Mouse (Mus musculus) intestine, embryonic 14.5 days (tissue): Measurements from ENCODE around the gene Mbd4. TPM values are rescaled to one million over a fixed set of nuclear protein-coding genes. Genes with fewer than 3 reads are reported as not detected.
"Not testable (repeated sequence)": the region's sequence is repeated elsewhere in the genome, so short reads cannot be mapped to it uniquely, and the experiment has no call there.

ENCODE experiments used
- ATAC-seq: fragments of 200-750 bp; cut with Nextera tagmentation; replicated peaks from 2 replicates; pipeline ENCODE4 v1.8.0; 2017; ENCODE audit warnings: low read depth, moderate number of reproducible peaks, moderate TSS enrichment, moderate library complexity; ENCODE audit not compliant: low FRiP score, low TSS enrichment
- DNase-seq: peaks from one replicate; pipeline ENCODE4 v3.0.0-alpha.2; 2018; ENCODE audit warnings: low spot score
- H3K27ac ChIP-seq: fragments of 300-500 bp; sonication (generic); 2 replicates; pipeline ENCODE4 v1.5.1; 2014; ENCODE audit warnings: low read depth, mild to moderate bottlenecking, control low read depth
- H3K27me3 ChIP-seq: fragments of 300-500 bp; sonication (generic); replicated peaks from 2 replicates; pipeline ENCODE4 v1.6.1; 2014; ENCODE audit warnings: low read length, control low read depth; ENCODE audit not compliant: control insufficient read depth, insufficient read depth
- H3K36me3 ChIP-seq: fragments of 300-500 bp; sonication (generic); 2 replicates; pipeline ENCODE4 v1.6.1; 2014; ENCODE audit warnings: low read length, control low read depth; ENCODE audit not compliant: control insufficient read depth, insufficient read depth
- H3K4me1 ChIP-seq: fragments of 300-500 bp; sonication (generic); replicated peaks from 2 replicates; pipeline ENCODE4 v1.6.1; 2014; ENCODE audit warnings: low read length, control low read depth, mixed read lengths; ENCODE audit not compliant: control insufficient read depth, insufficient read depth
- H3K4me2 ChIP-seq: fragments of 300-500 bp; sonication (generic); 2 replicates; pipeline ENCODE4 v1.6.1; 2014; ENCODE audit warnings: low read length
- H3K4me3 ChIP-seq: fragments of 300-500 bp; sonication (generic); 2 replicates; pipeline ENCODE4 v1.5.1; 2014; ENCODE audit warnings: low read depth, low read length, control low read depth, mixed read lengths
- H3K9ac ChIP-seq: fragments of 300-500 bp; sonication (generic); 2 replicates; pipeline ENCODE4 v1.6.1; 2014; ENCODE audit warnings: mild to moderate bottlenecking, low read length
- H3K9me3 ChIP-seq: fragments of 300-500 bp; sonication (generic); 2 replicates; pipeline ENCODE4 v1.6.1; 2016; ENCODE audit warnings: low read length, control low read depth; ENCODE audit not compliant: control insufficient read depth
- WGBS: fragments of 180-500 bp; shearing (Covaris S2); extraction: QIAGEN DNeasy Blood & Tissue Kit; methylation state at CpG from one replicate; pipeline ENCODE4 v1.1.7; 2014; 5-methylcytosine and 5-hydroxymethylcytosine counted together
- polyA plus RNA-seq: library from polyadenylated mRNA; unstranded; fragments of >200 nt; fragmentation: Nextera tagmentation; extraction: Ambion mirVana; gene quantifications from 2 replicates; pipeline ENCODE4 v1.2.1, GENCODE M21; 2014

The Mbd4 gene
- polyA plus RNA-seq, 1 experiment from 2014 or later: 14.7 TPM

DNA sequence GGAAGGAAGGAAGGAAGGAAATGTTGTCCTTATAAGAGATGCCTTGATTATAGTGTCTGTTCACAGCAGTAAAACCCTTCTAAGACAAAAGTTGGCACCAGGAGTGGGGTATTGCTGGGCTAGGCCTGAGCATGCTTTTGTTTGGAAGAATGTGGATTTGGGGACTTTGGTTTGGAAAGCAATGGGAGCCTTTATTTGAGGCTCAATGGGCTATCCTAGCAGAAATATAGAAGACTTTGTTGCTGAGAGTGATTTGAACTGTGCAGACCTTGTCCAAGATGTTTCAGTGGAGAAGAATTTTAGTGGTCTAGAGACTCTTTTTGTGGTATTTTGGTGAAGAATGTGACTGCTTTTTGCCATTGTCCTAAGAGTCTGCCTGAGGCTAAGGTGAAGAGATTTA lies 19.3 kb downstream of the Mbd4 start:
- H3K4me1 ChIP-seq: no peaks in the 10 kb centered on the region; the same call in 1 of the 2 replicates
- no peak overlapping the region for H3K4me2 ChIP-seq
- H3K9ac ChIP-seq: no peak overlapping the region
- no peak overlapping the region for H3K27ac ChIP-seq
- no peaks in the 10 kb centered on the region for H3K27me3 ChIP-seq
- H3K36me3 ChIP-seq: no peaks in the 10 kb centered on the region
- H3K4me3 ChIP-seq: no peak overlapping the region
- no peak for ATAC-seq
- DNase-seq: no peak
- H3K9me3 ChIP-seq: no peaks in the 10 kb centered on the region

DNA sequence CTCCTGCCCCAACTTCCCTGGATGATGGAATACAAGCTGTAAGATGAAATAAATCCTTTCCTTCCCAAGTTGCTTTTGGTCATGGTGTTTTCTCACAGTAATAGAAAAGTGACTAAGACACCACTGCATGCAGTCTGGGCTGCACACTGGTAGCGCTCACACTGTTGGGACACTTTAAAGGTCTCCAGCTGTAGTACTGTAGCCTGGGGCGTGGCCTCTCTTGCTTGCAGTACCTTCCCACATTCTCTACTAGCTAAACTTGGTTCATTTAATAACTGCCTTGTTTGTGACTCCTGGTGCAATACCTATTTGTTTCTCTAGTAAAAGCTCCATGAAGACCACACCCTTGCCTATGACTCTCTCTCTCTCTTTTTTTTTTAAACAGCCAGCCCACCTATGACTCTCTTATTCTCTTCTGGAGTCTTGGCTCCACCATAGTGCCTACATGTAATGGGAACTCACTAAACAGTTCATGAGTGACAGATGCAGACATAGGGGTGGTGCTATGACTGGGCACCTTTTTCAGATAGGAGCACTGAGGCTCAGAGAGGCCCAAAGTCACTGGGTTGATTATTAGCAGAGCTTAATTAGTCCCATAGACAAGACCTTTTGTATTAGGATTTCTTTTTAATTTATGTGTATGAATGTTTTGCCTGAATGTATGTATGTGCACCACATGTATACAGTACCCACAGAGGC lies 20.9 kb downstream of the Mbd4 start:
- Histone ChIP-seq H3K4me1 (no peaks in the 10 kb centered on the region), H3K27ac (no peak overlapping the region), H3K4me2 (no peak overlapping the region), H3K27me3 (no peaks in the 10 kb centered on the region), H3K9me3 (no peaks in the 10 kb centered on the region), H3K4me3 (no peak overlapping the region), H3K36me3 (no peaks in the 10 kb centered on the region), H3K9ac (no peak overlapping the region)
- DNase-seq (no peak), ATAC-seq (no peak)
- WGBS: 84% methylated on average over 2 of the region's 2 CpGs

DNA sequence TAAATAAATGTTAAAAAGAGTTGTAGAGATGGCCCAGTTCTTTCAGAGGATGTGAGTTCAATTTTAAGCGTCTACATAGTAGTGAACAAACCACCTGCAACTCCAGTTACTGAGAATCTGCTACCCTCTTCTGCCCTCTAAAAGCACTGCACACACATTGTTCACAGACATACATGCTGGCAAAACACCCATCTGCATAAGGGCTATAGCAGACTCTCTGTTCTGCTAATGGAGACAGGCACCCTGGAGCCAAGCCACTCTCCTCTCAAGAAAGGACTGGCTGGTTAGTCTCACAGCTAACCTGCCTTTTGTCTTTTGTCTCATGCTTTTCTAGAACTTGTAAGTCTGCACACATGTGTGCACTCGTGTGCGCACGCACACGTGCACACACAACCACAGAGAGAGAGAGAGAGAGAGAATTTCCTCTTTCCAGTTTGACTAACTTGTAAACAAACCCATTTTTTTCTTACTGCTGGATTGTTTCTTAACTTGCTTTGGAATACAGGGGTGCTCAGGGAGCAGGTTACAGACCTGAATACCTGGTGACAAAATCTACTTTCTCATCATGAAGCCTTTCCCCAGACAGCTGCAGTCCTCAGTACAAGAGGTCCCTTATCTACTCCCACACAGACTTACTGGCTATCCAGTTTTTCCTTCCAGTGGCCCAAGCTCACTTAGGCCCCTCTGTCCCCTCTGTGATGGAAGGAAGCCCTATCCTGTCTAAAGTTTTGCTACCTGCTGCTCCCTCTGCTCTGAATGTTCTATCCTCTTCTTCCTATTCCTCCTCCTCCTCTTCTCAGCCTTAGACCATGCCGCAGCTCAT lies 22.2 kb downstream of the Mbd4 start:
- Histone ChIP-seq H3K4me1 (no peaks in the 10 kb centered on the region), H3K27me3 (no peaks in the 10 kb centered on the region), H3K36me3 (no peaks in the 10 kb centered on the region), H3K4me3 (no peak overlapping the region), H3K27ac (no peak overlapping the region), H3K9me3 (no peaks in the 10 kb centered on the region), H3K4me2 (no peak overlapping the region), H3K9ac (no peak overlapping the region)
- ATAC-seq: no peak
- 86% methylated on average over 6 of the region's 6 CpGs for WGBS
- no peak for DNase-seq

DNA sequence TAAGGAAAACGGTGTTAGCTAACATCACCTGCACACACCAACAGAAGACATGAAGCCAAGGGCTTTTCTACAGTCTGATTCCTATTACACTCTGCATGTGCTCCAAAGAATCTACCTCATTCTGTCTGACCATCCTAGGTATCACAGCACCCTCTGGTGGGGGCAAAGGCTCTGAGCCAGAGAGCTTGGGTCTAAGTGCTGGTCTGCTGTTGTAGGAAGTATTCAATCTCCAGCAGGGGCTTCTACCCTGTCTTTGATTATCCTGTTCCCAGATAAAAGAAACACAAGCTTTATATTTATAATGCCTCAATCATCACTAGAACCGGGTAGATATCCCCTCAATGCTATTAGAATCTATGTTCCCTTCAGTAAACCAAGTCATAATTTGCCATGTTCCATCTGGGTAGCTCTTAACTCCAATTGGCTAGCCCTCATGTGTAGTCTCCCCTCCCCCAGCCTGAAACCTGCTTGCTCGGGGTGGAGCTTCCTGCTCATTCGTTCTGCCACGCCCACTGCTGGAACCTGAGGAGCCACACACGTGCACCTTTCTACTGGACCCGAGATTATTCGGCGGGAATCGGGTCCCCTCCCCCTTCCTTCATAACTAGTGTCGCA lies 29.2 kb downstream of the Mbd4 start:
- not testable (repeated sequence) for H3K9me3 ChIP-seq, H3K9ac ChIP-seq, H3K4me3 ChIP-seq, H3K36me3 ChIP-seq, H3K27me3 ChIP-seq, H3K4me1 ChIP-seq
- Histone ChIP-seq H3K4me2 (peak overlapping the region; percentile 45), H3K27ac (peak overlapping the region; percentile 30; the same call in 1 of the 2 replicates)
- ATAC-seq (peak; percentile 96), DNase-seq (peak; percentile 85)
- WGBS: 4% methylated on average over 4 of the region's 11 CpGs

DNA sequence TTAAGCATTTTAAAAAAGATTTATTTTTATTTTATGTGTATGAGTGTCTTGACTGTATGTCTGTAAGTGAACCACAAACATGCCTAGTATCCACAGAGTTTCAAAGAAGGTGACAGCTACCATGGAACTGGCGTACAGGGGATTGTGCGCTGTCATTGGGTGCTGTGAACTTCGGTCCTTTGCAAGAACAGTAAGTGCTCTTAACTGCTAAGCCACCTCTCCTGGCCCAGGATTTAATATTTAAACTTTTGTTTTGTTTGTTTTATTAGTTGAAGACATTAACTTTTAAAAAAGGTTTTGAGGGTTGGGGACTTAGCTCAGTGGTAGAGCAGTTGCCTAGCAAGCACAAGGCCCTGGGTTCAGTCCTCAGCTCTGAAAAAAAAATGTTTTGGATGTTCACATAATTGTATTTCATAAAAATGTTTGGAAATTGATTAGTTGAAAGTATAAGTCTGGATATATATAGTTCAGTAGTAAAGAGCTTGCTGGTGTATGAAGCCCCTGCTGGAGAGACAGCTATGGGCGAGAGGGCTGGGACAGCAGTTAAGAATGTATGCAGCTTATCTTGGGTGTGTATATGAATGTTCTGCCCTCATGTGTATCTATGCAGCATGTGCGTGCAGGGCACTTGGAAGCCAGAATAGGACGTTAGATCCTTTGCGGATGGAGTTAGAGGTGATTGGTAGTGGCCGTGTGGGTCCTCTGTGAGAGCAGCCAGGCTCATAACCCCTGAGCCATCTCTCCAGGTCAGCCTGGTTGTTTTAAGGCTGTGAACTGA lies 31.8 kb downstream of the Mbd4 start:
- Histone ChIP-seq H3K27me3 (no peaks in the 10 kb centered on the region), H3K9ac (no peak overlapping the region), H3K4me1 (no peaks in the 10 kb centered on the region), H3K4me2 (no peak overlapping the region), H3K4me3 (no peak overlapping the region), H3K36me3 (no peaks in the 10 kb centered on the region), H3K27ac (no peak overlapping the region), H3K9me3 (no peaks in the 10 kb centered on the region)
- 78% methylated on average over 8 of the region's 8 CpGs for WGBS
- no peak for ATAC-seq
- no peak for DNase-seq

DNA sequence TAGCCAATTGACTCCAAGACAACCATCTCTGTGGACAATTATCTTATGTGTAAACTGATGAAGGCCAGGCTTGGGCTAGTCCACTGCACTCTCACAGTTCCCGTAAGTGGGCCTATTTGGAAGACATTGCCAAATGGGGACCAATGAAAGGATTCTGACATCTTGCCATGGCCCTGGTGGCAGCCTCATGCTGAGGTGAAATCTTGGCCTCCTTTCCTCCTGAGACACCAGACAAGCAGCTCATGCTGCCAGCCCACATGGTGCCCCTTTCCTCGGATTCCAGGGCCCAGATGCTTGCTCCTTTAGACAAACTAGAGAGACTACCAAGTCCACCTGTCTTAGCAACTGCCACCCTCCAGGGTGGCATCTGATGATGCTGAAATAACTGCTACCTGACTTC lies 35.0 kb downstream of the Mbd4 start:
- no peak overlapping the region for H3K4me3 ChIP-seq
- no peaks in the 10 kb centered on the region for H3K9me3 ChIP-seq
- H3K27ac ChIP-seq: no peak overlapping the region
- no peak overlapping the region for H3K9ac ChIP-seq
- ATAC-seq (no peak), DNase-seq (no peak)
- H3K36me3 ChIP-seq: no peaks in the 10 kb centered on the region
- 72% methylated on average over 2 of the region's 2 CpGs for WGBS
- H3K4me2 ChIP-seq: no peak overlapping the region
- H3K27me3 ChIP-seq: no peaks in the 10 kb centered on the region
- no peaks in the 10 kb centered on the region for H3K4me1 ChIP-seq

DNA sequence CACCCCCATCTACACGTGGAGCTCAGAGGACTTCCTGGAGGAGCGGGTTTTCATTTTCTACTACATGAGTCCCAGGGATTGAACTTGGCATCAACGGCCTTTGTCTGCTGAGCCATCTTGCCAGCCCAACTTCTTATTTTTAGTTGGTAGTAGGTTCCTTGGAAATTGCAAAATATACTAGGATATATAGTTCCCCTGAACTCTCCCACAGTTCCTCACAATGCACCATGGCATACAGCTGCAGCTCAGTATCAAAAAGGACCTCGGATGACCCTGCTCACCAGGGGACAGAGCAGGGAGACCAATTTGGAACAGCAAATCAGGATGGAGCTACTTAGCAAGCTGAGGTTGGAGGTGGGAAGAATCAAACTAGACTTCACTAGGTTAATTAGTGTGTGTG lies 38.1 kb downstream of the Mbd4 start:
- no peak overlapping the region for H3K4me2 ChIP-seq
- no peak overlapping the region for H3K9ac ChIP-seq
- no peaks in the 10 kb centered on the region for H3K27me3 ChIP-seq
- ATAC-seq (no peak), DNase-seq (no peak)
- H3K27ac ChIP-seq: no peak overlapping the region
- no peaks in the 10 kb centered on the region for H3K4me1 ChIP-seq
- WGBS: 80% methylated on average over 4 of the region's 4 CpGs
- H3K9me3 ChIP-seq: no peaks in the 10 kb centered on the region
- H3K36me3 ChIP-seq: no peaks in the 10 kb centered on the region
- no peak overlapping the region for H3K4me3 ChIP-seq

DNA sequence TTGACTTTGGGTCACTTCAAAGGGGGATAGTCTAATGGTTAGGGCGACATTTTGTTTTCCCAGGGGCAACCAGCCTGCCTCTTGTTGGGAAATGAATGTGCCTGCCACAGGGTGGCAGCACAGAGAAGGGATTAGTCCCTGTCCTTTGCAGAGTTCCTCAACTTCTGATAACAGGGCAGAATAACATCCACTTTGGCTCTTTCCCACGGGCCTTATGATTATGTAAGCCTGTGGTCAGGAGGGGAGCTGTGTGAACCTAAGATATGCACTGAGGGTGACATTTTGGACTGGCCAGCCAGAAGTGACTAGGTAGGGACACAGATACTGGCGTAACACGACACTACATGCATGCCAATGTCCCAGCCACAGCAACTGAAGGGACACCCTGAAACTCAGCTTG lies 39.1 kb downstream of the Mbd4 start:
- Histone ChIP-seq H3K9ac (no peak overlapping the region), H3K4me2 (no peak overlapping the region)

More for the DNA sequence above, 39.1 kb downstream of the Mbd4 start:
- no peaks in the 10 kb centered on the region for H3K36me3 ChIP-seq
- H3K4me1 ChIP-seq: no peaks in the 10 kb centered on the region
- ATAC-seq: no peak
- no peak for DNase-seq
- 30% methylated on average over 4 of the region's 4 CpGs for WGBS
- no peaks in the 10 kb centered on the region for H3K27me3 ChIP-seq
- no peak overlapping the region for H3K27ac ChIP-seq
- H3K9me3 ChIP-seq: no peaks in the 10 kb centered on the region
- H3K4me3 ChIP-seq: no peak overlapping the region
